Mouse (Mus musculus): ENCODE results near the gene Btbd6.

The Btbd6 gene

DNA sequence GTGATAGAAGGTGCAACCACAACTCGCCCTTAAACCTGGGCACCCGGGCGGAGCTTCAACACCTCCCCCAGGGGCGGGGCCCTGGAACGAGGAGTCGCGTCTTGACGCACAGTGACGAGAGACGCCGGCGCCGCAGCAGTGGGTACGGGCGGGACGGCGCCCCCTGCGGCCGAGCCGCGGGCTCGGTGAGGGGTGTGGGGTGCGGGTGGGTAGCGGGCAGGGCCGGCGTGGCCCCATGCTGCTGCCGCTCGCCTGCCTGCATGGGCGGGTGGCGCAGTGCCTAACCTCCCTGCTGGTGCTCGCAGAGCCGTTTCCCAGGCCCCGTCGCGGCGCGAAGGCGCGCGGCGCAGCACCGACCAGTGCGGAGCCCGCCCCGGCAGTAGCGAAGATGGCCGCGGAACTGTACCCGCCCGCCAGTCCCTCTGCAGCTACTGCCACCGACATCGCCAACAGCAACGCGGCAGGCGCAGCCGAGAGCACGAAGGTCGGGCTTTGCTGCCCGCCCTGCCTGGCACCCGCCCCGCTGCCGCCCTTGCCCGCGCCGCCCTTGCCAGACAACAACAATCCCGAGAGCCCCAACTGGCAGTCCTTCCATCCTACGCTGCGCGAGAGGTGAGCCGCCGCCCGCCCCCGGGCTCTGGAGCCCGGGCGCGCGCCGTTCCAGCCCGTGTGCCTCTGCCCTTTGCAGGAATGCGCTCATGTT lies at the start of gene Btbd6:
Btbd6 (plus strand) TSS at position 112 of the 703 bp plus-strand sequence.
- peak; percentile 82 for DNase-seq (ENCODE audit: low spot score)

- DNase-seq (ENCODE audit: low spot score), result peak; percentile 52
Observed at GRCm38 (mm10) chr12:112927265-112927664, 49.0 kb upstream of the Btbd6 start.

GRCm38 (mm10) chr12:112928401-112929241 lies 47.7 kb upstream of the Btbd6 start:
- DNase-seq (ENCODE audit: low spot score), result peak; percentile 69

- peak; percentile 50 for DNase-seq (ENCODE audit: low spot score)
Observed at GRCm38 (mm10) chr12:112929562-112930352, 46.5 kb upstream of the Btbd6 start, which contains the start of gene Jag2. Gene Jag2 (minus strand): TSS chr12:112929776.

- DNase-seq (ENCODE audit: low spot score), result no peak
Observed at GRCm38 (mm10) chr12:112932647-112933046, 43.6 kb upstream of the Btbd6 start.

DNA sequence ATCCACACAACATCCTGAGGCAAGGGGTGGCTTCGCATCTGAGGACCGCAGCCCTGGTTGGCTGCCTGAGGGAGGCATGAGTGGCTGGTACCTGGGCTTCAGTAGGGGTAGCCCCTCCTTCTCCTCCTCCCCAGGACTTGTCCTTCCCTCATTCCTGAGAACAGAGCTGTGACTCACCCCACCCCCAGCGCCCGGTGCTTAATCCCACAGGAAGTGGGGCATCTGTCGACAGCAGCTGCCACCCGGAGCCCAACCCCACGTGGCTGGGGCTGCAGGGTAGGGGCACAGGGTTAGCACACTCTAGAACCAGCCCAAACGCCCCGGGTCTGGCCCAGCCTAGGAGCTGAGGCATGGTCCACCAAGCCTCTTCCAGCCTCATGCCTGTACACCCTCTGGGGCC lies 38.4 kb upstream of the Btbd6 start:
- DNase-seq (ENCODE audit: low spot score), result no peak

- no peak for DNase-seq (ENCODE audit: low spot score)
Observed at GRCm38 (mm10) chr12:112938366-112938765, 37.9 kb upstream of the Btbd6 start.

- DNase-seq (ENCODE audit: low spot score), result no peak
Observed at GRCm38 (mm10) chr12:112938873-112939565, 37.3 kb upstream of the Btbd6 start.

DNA sequence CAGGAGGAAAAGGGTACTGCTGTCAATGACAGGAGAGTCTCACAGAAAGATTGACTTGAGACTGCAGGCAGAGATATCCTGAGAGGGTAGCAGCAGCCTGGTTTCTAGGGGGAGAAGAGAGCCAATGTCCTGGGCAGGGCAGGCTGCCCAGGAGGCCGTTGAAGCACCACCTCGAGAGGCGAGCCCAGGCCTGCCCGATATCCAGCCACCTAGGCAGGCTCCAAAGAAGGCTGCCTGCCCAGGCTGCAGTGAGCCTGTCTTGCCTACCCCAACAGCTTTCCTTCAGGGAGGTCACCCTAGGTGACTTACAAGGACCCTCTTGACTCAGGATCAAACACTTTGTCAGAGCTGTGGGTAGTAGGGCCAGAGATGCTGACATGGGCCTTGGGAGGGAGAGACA lies 36.0 kb upstream of the Btbd6 start:
- peak; percentile 26 for DNase-seq (ENCODE audit: low spot score)

- no peak for DNase-seq (ENCODE audit: low spot score)
Observed at GRCm38 (mm10) chr12:112940710-112941109, 35.6 kb upstream of the Btbd6 start.

DNA sequence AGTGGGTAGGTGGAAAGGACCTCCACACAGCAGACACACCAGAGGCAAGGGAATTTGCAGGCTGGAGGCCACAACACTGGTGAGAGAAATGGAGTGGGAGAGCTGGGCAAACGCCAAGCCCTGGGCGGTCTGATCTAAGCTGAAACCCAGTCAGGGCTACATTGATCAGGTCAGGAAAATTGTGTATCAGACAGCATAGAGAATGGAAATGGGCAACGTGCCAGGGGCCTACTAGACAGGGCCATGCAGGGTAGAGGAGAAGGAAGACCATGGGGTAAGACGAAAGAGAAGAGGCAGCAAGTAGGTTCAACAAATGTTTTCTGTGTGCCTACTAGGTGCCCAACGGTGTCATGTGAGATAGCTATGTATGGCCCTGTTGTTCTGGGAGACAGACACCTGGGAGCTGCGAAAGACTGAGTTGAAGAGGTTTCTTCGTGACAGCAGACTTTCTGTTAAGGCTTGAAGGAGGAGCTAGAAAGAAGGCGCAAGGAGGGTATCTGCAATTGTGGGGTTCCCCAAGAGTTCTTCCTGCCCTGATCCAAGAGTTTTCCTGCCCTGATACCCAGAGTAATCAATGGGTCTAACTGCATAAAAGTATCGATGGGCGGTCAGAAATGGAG lies 35.0 kb upstream of the Btbd6 start:
- peak; percentile 31 for DNase-seq (ENCODE audit: low spot score)

- DNase-seq (ENCODE audit: low spot score), result peak; percentile 74
Observed at GRCm38 (mm10) chr12:112941776-112942713, 34.2 kb upstream of the Btbd6 start, which contains the start of gene Nudt14. Gene Nudt14 (minus strand): TSS chr12:112942124.

DNA sequence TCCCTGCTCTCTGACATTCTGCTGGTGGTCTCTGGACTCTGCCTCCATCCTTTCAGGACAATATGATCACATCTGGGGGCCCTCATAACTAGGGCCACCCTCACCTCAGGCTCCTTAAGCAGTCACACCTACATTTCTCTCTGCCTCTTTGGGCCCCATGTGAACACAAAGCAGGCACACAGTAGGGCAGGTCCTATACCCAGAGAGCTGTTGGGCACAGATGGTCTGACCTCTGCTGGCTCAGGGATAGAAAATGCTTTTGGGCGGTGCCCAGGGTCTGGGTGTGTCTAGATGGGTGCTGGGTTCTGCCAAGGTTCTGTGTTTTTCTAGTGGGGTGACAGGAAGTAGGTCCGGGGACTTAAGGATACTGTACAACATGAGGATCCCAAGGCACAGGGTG lies 32.6 kb upstream of the Btbd6 start:
- no peak for DNase-seq (ENCODE audit: low spot score)

DNA sequence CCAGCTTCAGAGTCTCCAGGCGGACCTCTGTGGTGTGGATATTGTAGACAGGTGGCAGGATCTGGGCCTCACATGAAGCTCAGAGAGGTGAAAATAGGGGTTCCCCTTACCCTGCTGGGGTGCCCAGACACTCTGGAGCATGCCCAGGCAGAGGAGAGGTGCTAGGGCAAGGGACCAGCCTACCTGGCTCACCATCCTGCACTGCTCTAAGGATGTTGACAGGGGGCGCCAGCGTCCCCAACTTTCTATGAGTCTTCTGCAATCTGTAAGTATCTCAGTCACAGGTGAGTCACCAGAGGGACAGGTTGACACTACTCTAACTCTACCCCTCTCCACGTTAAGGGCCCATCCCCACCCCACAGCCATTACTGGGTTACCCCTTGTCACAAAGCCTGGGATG lies 29.0 kb upstream of the Btbd6 start:
- no peak for DNase-seq (ENCODE audit: low spot score)

GRCm38 (mm10) chr12:112950040-112950760 lies 26.1 kb upstream of the Btbd6 start:
- peak; percentile 80 for DNase-seq (ENCODE audit: low spot score)

DNA sequence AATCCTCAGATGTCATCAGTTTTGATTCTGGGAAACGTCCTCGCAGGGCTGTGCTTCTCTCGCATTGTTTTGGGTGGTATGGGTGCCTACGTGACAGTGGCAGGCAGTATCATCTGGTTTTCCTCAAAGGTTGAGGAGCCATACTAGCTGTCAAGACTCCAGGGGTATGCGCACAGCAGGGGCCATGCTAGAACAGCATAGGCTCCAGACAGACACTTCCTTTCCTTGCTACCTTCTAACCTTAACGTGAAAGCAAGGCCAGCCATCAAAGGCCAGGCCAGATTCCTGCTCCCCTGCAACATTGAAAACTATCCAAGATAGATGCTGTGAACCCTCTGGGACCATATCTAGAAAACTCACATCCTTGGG lies 25.5 kb upstream of the Btbd6 start:
- no peak for DNase-seq (ENCODE audit: low spot score)

GRCm38 (mm10) chr12:112951150-112951842 lies 25.0 kb upstream of the Btbd6 start:
- DNase-seq (ENCODE audit: low spot score), result no peak

- DNase-seq (ENCODE audit: low spot score), result peak; percentile 42
Observed at GRCm38 (mm10) chr12:112952433-112952832, 23.8 kb upstream of the Btbd6 start.

Data from urinary bladder, postnatal 25 days (tissue).